Mouse (Mus musculus) testis, postnatal 10 days (tissue): ENCODE results near the gene Fbf1.

Source experiments
- DNase-seq: peaks from one replicate; pipeline ENCODE4 v3.0.0; 2021; ENCODE audit warnings: low spot score

Fbf1 gene

DNA sequence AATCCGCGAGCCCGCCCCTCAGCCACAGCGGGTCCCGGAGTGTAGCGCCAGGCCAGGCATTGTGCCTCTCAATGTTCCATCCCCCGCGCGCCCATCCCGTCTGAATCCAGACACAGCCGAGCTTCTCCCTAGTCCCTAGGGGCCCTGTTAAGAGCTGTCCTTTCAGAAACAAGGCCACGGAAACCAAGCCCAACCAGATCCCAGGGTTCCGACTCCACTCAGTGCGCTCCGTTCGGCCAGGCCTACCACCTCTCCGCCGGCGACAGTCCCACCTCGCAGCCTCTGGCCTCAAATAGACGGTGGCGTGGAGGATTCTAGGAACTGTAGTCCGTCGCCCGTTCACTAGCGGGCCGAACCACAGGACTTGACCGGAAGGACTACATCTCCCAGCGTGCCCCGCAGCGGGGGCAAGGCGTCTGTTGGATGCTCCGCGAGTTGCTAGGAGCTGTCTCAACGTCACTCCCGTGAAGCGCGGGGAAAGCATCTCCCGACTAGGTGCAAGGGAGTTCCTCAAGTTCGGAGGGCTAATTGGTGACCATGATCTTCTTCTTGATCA, at the start of gene Fbf1:
Fbf1 (minus strand) TSS at position 283 of the 556 bp plus-strand sequence.
- peak; percentile 93 for DNase-seq

- DNase-seq: peak; percentile 42
These were observed 48.6 kb upstream of the Fbf1 start for GRCm38 (mm10) chr11:116216549-116216948.

DNA sequence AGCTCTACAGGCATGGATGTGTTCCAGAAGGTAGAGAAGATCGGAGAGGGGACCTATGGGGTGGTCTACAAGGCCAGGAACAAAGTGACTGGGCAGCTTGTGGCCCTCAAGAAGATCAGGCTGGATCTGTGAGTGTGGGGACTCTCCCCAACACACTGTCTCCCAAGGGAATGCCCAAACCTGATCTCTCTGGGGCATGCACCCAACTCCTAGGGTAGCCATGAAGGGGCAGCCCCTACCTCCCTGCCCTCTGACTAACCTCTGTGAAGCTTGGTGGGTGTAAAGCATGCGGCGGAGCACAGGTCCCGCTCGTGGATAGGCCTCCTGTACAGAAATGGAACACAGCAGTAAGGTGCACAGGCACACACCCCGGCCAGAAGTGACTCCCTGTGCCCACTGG, 48.0 kb upstream of the Fbf1 start:
- DNase-seq: no peak

DNA sequence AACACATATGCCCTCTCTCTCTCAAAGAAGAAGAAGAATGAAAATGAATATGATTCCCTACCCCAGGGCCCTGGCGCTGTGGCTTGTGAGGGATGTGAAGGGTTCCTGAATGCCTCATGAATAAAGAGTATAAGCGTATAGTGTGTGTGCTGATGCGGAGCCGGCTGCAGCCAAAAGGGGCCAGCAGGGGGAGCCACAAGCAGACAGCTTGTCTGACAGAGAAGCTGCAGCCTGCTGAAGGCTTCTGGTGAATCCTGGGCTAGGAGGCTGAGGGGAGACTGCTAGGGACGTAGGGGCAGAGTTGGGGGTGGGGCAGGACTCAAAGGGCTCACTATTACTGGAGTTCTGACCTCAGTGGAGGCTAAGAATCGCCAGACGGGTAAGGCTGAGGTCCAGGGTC, 47.2 kb upstream of the Fbf1 start:
- no peak for DNase-seq

- DNase-seq: no peak
These were observed 46.0 kb upstream of the Fbf1 start for GRCm38 (mm10) chr11:116213877-116214510.

- DNase-seq: no peak
These were observed 44.9 kb upstream of the Fbf1 start for GRCm38 (mm10) chr11:116212847-116213246.

- no peak for DNase-seq
These were observed 42.7 kb upstream of the Fbf1 start for GRCm38 (mm10) chr11:116210696-116211095.

- DNase-seq: no peak
These were observed 41.3 kb upstream of the Fbf1 start for GRCm38 (mm10) chr11:116209257-116209656.

DNA sequence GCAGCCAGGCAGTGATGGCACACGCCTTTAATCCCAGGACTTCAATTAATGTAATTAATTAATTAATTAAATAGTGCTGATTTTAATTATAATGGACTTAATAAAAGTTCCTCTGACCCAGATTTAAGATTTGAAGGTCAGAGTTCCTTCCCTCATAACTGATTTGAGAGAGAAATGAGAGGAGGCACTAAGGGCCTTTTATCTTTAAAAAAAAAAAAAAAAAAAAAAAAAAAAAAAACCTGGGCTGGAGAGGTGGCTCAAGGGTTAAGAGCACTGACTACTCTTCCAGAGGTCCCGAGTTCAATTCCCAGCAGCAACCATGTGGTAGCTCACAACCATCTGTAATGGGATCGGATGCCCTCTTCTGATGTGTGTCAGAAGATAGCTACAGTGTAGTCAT, 40.7 kb upstream of the Fbf1 start:
- DNase-seq: no peak

DNA sequence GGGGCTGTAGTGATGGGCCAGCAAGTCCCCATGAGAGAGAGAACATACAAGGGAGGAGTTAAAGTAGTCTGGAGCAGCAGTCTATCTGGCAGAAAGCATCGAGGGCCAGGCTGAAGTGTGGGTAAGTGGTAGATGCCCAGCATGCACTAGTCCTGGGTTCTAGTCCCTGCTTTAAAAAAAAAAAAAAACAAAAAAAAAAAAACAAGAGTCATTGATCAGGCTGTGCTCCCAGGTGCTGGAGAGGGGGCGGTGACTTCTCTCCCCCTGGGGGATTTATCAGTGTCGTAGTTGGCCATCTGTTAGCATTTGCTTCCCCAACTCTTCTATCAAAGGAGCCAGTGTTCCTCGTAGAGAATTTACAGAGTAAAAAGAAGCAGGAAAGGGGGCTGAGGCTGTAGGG, 38.7 kb upstream of the Fbf1 start:
- DNase-seq: no peak

GRCm38 (mm10) chr11:116203150-116203549, 35.2 kb upstream of the Fbf1 start:
- DNase-seq: no peak

- DNase-seq: no peak
These were observed 33.2 kb upstream of the Fbf1 start for GRCm38 (mm10) chr11:116201151-116201550.

DNA sequence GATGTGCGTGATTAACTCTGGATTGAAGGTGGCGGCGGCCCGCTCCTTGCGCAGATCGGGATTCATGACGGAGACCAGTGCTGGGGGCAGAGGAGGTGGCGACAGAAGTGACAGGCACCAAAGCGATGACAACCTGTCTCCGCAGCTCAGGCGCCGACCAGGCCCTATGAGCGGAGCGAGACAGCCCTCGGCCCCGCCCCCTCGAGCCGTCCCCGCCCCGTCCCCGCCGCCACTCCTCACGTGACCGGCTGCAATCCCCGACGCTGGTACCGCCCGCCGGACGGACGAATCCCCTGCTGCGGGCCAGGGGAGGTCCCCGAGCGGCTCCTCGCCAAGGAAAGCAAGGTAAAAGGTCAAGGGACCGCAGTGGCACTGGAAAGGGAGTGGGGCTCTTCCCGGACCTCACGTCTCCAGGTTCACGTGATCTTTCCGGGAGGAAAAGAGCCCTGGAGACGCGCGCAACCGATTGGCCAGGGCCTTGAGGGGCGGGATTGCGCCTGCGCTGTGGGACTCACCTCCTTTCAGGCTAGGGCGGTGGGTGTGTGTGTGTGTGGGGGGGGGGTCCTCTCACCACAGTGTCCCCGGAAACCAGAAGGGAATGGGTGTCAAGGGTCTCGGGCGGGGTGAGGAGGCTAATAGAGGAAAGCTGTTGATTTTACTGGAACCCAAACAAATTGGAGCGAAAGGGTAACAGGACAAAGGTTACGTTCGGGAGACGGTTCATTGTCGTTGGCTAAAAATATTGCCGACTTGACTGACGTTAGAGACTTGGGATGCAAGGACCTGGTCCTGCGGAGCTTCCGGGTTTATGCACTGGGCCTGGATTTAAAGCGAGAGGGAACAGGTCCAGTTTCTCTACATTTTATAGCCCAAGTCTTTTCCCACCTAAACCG, 30.9 kb upstream of the Fbf1 start, which contains the start of the genes Ten1 and Acox1:
Ten1 (plus strand) TSS at position 217 of the 893 bp plus-strand sequence.
Acox1 (minus strand) TSS at position 407 of the 893 bp plus-strand sequence.
- peak; percentile 98 for DNase-seq

- DNase-seq: no peak
These were observed 30.2 kb upstream of the Fbf1 start for GRCm38 (mm10) chr11:116198132-116198531.

DNA sequence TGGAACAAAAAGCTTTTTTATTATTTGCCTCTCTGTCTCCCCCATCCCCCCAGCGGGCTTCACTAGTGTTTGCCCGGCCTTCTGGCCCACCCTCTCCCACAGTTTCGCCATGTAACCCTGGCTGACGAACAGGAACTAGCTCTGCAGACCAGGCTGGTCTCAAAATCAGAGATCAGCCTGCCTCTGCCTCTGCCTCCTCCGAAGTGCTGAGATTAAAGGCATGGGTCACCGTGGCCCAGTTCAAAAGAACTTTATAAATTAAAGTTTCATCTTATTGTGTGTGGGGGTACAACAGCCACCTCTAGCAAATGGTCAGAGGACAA, 29.6 kb upstream of the Fbf1 start:
- DNase-seq: no peak

GRCm38 (mm10) chr11:116196866-116197583, 29.1 kb upstream of the Fbf1 start:
- no peak for DNase-seq

DNA sequence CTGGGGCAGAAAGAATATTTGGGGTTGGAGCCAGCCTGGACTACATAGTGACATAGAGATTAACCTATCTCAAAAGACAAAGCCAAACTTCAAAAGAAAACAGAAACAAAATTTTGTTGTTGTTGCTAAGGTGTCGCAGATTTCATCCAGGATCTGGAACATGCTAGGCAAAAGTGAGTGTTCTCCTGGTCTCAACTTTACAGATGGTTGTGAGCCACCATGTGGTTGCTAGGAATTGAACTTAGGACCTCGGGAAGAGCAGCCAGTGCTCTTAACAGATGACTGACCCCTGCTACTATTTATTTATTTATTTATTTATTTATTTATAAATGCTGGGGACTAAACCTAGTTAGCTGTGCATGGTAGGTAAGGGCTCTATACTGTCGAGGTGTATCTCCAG, 28.4 kb upstream of the Fbf1 start:
- no peak for DNase-seq

DNA sequence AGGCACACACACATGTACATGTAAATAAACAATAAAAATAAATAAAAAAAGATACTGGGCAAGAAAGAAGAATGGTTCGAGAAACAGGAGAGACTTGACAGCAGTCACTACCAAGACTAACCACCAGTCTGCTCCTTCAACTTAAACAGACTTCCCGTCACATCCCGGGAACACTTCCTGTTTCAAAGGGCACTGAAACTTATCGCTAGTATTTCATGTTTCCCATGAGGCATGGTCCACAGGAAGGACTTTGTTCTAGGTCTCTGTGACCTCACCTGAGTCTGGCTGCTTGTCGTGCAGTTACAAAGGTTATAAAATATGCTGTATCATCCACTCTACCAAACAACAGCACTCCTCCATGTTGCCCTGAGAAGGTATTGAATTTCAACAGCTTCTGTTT, 27.3 kb upstream of the Fbf1 start:
- no peak for DNase-seq

- no peak for DNase-seq
These were observed 26.7 kb upstream of the Fbf1 start for GRCm38 (mm10) chr11:116194619-116195018.

DNA sequence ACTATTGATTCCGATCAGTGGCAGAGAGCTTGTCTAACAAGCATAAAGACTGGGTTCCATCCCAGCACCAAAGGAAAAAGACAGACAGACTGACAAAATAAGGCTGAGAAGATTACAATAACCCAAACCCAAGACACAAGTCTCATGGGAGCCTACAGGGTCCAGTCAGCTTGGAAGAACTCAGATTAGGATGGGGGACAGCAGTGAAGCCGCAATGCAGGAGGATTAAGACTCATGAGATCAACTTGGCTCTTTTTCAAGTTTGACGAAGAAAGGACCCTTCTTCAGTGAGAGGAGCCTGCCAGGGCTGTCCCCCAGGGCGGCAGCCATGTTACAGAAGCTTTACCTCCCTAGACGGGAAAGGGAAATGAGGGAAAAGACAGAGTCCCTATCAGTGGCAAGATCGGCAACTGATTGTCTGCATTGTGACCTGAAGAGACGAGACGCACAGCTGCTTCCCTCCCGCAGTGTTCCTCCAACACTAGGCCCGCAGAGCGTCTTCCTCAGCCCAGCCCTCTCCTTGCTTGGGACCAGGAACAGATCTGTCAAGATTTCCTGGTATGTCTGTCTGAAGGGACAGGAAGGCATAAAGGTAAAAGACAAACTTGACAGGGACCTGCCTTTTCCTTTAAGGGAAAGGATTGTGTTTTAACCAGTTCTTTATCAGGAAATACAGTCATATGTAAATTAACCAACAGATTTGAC, 19.4 kb upstream of the Fbf1 start:
- no peak for DNase-seq

GRCm38 (mm10) chr11:116186360-116186759, 18.4 kb upstream of the Fbf1 start:
- no peak for DNase-seq

DNA sequence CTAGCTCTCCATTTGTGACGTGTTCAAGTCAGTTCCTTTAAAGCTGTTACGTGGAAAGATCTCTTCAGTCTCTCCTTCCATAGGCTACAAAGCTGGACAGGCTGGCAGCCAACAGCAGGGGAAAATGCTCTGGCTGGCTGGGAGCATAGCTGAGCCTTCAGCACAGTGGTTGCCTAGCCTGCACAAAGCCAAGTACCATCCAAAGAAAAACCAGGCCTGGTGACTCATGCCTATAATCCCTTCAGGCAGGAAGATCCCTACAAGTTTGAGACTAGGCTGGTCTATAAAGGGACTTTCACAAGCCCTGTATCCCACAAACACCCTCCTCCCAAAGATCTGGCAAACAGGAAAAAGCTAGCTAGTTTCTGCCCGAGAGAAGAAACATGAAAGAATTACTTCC, 17.9 kb upstream of the Fbf1 start:
- no peak for DNase-seq
